Comparison of ENCODE assay signal across 23 mouse cellular contexts in the genomic region with DNA sequence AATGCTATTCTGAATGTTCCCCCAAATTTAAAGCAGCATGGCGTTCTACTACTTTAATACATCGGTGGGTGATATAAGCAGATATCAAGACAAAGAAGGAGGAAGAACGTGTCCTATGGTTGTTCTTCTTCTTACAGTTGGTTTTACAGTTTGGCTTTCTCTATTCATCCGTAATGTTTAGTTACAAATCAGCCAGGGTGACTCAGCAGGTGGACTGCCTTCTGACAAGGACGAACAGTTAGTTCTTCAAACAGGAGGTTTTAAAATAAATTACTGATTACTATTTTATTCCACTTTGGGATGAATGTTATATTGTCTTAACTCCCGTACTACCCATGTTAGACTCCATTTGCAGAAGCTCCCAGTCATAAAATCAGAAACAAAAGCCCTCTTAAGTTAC. TPM values are rescaled to one million over a fixed set of nuclear protein-coding genes. Genes with fewer than 3 reads are reported as not detected.
"Had no signal": no experiment of that assay in that cellular context is flagged by ENCODE, and none has a peak within 500 bp of the region (broad histone marks: within the 10 kb centered on the region; RNA-seq: fewer than 3 reads in every experiment).

No protein-coding gene starts in this region.

- H3K9ac ChIP-seq: limb, embryonic 12.5 days; limb, embryonic 15.5 days; liver, embryonic 14.5 days; liver, postnatal 0 days; lung, embryonic 14.5 days; midbrain, embryonic 13.5 days; neural tube, embryonic 13.5 days; stomach, embryonic 15.5 days had no signal

- H3K4me3 ChIP-seq: limb, embryonic 12.5 days; limb, embryonic 15.5 days; megakaryocyte, embryonic 14.5 days; midbrain, embryonic 10.5 days; midbrain, embryonic 13.5 days; myocyte; neural tube, embryonic 13.5 days; stomach, embryonic 15.5 days had no signal

- H3K27ac ChIP-seq: limb, embryonic 12.5 days; limb, embryonic 15.5 days; liver, embryonic 14.5 days; midbrain, embryonic 10.5 days; midbrain, embryonic 13.5 days; neural tube, embryonic 13.5 days; stomach, embryonic 15.5 days had no signal

- H3K4me2 ChIP-seq: limb, embryonic 12.5 days; limb, embryonic 15.5 days; liver, embryonic 11.5 days; lung, embryonic 14.5 days; midbrain, embryonic 13.5 days; neural tube, embryonic 13.5 days; stomach, embryonic 15.5 days had no signal

- ATAC-seq: intestine, embryonic 16.5 days; liver, postnatal 0 days; lung, postnatal 0 days; midbrain, embryonic 13.5 days; midbrain, embryonic 16.5 days had no signal

- H3K27me3 ChIP-seq: megakaryocyte, embryonic 14.5 days; stomach, embryonic 15.5 days had no signal

- H3K36me3 ChIP-seq: limb, embryonic 12.5 days; limb, embryonic 15.5 days; midbrain, embryonic 10.5 days; midbrain, embryonic 13.5 days; neural tube, embryonic 13.5 days; stomach, embryonic 15.5 days had no signal

- DNase-seq: kidney, postnatal 4 days; left cerebral cortex, postnatal 4 days; liver, postnatal 0 days; lung, embryonic 14.5 days; lung, postnatal 36 days; retina, postnatal 1 day; right cerebral cortex, postnatal 25 days; spleen, adult 18-20 months; thymus, postnatal 25 days had no signal

- H3K9me3 ChIP-seq: limb, embryonic 12.5 days; limb, embryonic 15.5 days; megakaryocyte, embryonic 14.5 days; midbrain, embryonic 10.5 days; midbrain, embryonic 13.5 days; neural tube, embryonic 13.5 days; stomach, embryonic 15.5 days had no signal

RNA-seq across cellular contexts. Expression of gene Fam71d, which starts 54.9 kb away (rescaled TPM):
- polyA plus RNA-seq: intestine, embryonic 16.5 days; limb, embryonic 12.5 days; limb, embryonic 15.5 days; liver, embryonic 11.5 days; liver, embryonic 14.5 days; liver, postnatal 0 days; lung, embryonic 14.5 days; midbrain, embryonic 10.5 days; myocyte; stomach, embryonic 15.5 days; thymus, postnatal 0 days had no signal
